Mouse (Mus musculus): ENCODE data around the gene Zp3.

Gene Zp3

GRCm38 (mm10) chr5:135979904-135980303 is at the start of gene Zp3:
TSS of gene Zp3 (plus strand) at chr5:135980099.
- no peak for DNase-seq

- no peak for DNase-seq
These were observed 48.4 kb upstream of the Zp3 start for GRCm38 (mm10) chr5:135931526-135931925.

GRCm38 (mm10) chr5:135932359-135932758 is 47.5 kb upstream of the Zp3 start:
- DNase-seq, result no peak

- no peak for DNase-seq
These were observed 46.5 kb upstream of the Zp3 start for GRCm38 (mm10) chr5:135933222-135933899.

GRCm38 (mm10) chr5:135933900-135934441 is 45.9 kb upstream of the Zp3 start:
- peak; percentile 83 for DNase-seq

GRCm38 (mm10) chr5:135934481-135935175 is 45.3 kb upstream of the Zp3 start, which contains the start of gene Ywhag:
TSS of gene Ywhag (minus strand) at chr5:135934616.
- peak; percentile 97 for DNase-seq

GRCm38 (mm10) chr5:135935176-135935523 is 44.7 kb upstream of the Zp3 start:
- DNase-seq, result no peak

- no peak for DNase-seq
These were observed 44.2 kb upstream of the Zp3 start for GRCm38 (mm10) chr5:135935641-135936190.

- no peak for DNase-seq
These were observed 39.3 kb upstream of the Zp3 start for GRCm38 (mm10) chr5:135940587-135940986.

GRCm38 (mm10) chr5:135942710-135943109 is 37.2 kb upstream of the Zp3 start:
- DNase-seq, result no peak

GRCm38 (mm10) chr5:135945916-135946408 is 33.9 kb upstream of the Zp3 start:
- peak; percentile 65 for DNase-seq

GRCm38 (mm10) chr5:135946621-135947020 is 33.3 kb upstream of the Zp3 start:
- DNase-seq, result no peak

- DNase-seq, result no peak
These were observed 29.0 kb upstream of the Zp3 start for GRCm38 (mm10) chr5:135950710-135951412.

- no peak for DNase-seq
These were observed 28.2 kb upstream of the Zp3 start for GRCm38 (mm10) chr5:135951660-135952059.

GRCm38 (mm10) chr5:135952830-135953229 is 27.1 kb upstream of the Zp3 start:
- DNase-seq, result no peak

GRCm38 (mm10) chr5:135956300-135957206 is 23.3 kb upstream of the Zp3 start:
- no peak for DNase-seq

GRCm38 (mm10) chr5:135957207-135957974 is 22.5 kb upstream of the Zp3 start:
- peak; percentile 78 for DNase-seq

GRCm38 (mm10) chr5:135958367-135958766 is 21.5 kb upstream of the Zp3 start:
- no peak for DNase-seq

GRCm38 (mm10) chr5:135959911-135960310 is 20.0 kb upstream of the Zp3 start:
- no peak for DNase-seq

GRCm38 (mm10) chr5:135960909-135961635 is 18.8 kb upstream of the Zp3 start:
- DNase-seq, result no peak

- no peak for DNase-seq
These were observed 17.8 kb upstream of the Zp3 start for GRCm38 (mm10) chr5:135962125-135962491.

Data from right cerebral cortex, postnatal 4 days (tissue).